Mouse (Mus musculus): ENCODE measurements around the gene Rbm44. TPM values are rescaled to one million over a fixed set of nuclear protein-coding genes. Genes with fewer than 3 reads are reported as not detected.

Gene Rbm44
- polyA plus RNA-seq, 1 experiment from 2014 or later: 0.37 TPM

- H3K9me3 ChIP-seq (ENCODE audit: control insufficient read depth, low read length): no peaks in the 10 kb centered on the region
- H3K9ac ChIP-seq (ENCODE audit: low read length): no peak overlapping the region
- WGBS: 77% methylated on average over 1 of the region's 1 CpGs
- DNase-seq (ENCODE audit: low spot score, missing footprints): peak; percentile 90
- no peaks in the 10 kb centered on the region for H3K4me1 ChIP-seq (ENCODE audit: control insufficient read depth, insufficient read depth, low read length)
- no peaks in the 10 kb centered on the region for H3K36me3 ChIP-seq (ENCODE audit: control insufficient read depth, insufficient read depth, low read length)
- no peak overlapping the region for H3K4me3 ChIP-seq (ENCODE audit: low read depth, low read length)
- no peaks in the 10 kb centered on the region for H3K27me3 ChIP-seq (ENCODE audit: control insufficient read depth, insufficient read depth, low read length)
- H3K27ac ChIP-seq (ENCODE audit: low read depth, low read length): no peak overlapping the region
- H3K4me2 ChIP-seq: no peak overlapping the region
- peak; percentile 57; the same call in 1 of the 2 replicates for ATAC-seq (ENCODE audit: low FRiP score)
Observed at GRCm38 (mm10) chr1:91211099-91211498, 66.2 kb downstream of the Rbm44 start.

- H3K27me3 ChIP-seq (ENCODE audit: control insufficient read depth, insufficient read depth, low read length): no peaks in the 10 kb centered on the region
- 86% methylated on average over 7 of the region's 7 CpGs for WGBS
- no peak for ATAC-seq (ENCODE audit: low FRiP score)
- no peak overlapping the region for H3K4me2 ChIP-seq
- no peak overlapping the region for H3K27ac ChIP-seq (ENCODE audit: low read depth, low read length)
- H3K4me1 ChIP-seq (ENCODE audit: control insufficient read depth, insufficient read depth, low read length): no peaks in the 10 kb centered on the region
- no peak for DNase-seq (ENCODE audit: low spot score, missing footprints)
- no peaks in the 10 kb centered on the region for H3K9me3 ChIP-seq (ENCODE audit: control insufficient read depth, low read length)
- no peaks in the 10 kb centered on the region for H3K36me3 ChIP-seq (ENCODE audit: control insufficient read depth, insufficient read depth, low read length)
- no peak overlapping the region for H3K4me3 ChIP-seq (ENCODE audit: low read depth, low read length)
- H3K9ac ChIP-seq (ENCODE audit: low read length): no peak overlapping the region
Observed at GRCm38 (mm10) chr1:91211591-91212008, 66.7 kb downstream of the Rbm44 start.

GRCm38 (mm10) chr1:91215264-91215663 lies 70.4 kb downstream of the Rbm44 start:
- Histone ChIP-seq H3K27me3 (ENCODE audit: control insufficient read depth, insufficient read depth, low read length) (no peaks in the 10 kb centered on the region), H3K36me3 (ENCODE audit: control insufficient read depth, insufficient read depth, low read length) (no peaks in the 10 kb centered on the region), H3K4me3 (ENCODE audit: low read depth, low read length) (no peak overlapping the region), H3K4me2 (no peak overlapping the region), H3K4me1 (ENCODE audit: control insufficient read depth, insufficient read depth, low read length) (no peaks in the 10 kb centered on the region), H3K9ac (ENCODE audit: low read length) (no peak overlapping the region), H3K9me3 (ENCODE audit: control insufficient read depth, low read length) (no peaks in the 10 kb centered on the region), H3K27ac (ENCODE audit: low read depth, low read length) (no peak overlapping the region)
- 96% methylated on average over 1 of the region's 1 CpGs for WGBS
- DNase-seq (ENCODE audit: low spot score, missing footprints) (peak; percentile 51), ATAC-seq (ENCODE audit: low FRiP score) (no peak)

- Histone ChIP-seq H3K4me3 (ENCODE audit: low read depth, low read length) (no peak overlapping the region), H3K9me3 (ENCODE audit: control insufficient read depth, low read length) (no peaks in the 10 kb centered on the region), H3K9ac (ENCODE audit: low read length) (no peak overlapping the region), H3K27me3 (ENCODE audit: control insufficient read depth, insufficient read depth, low read length) (no peaks in the 10 kb centered on the region), H3K36me3 (ENCODE audit: control insufficient read depth, insufficient read depth, low read length) (no peaks in the 10 kb centered on the region), H3K4me1 (ENCODE audit: control insufficient read depth, insufficient read depth, low read length) (no peaks in the 10 kb centered on the region), H3K27ac (ENCODE audit: low read depth, low read length) (no peak overlapping the region), H3K4me2 (no peak overlapping the region)
- WGBS: 79% methylated on average over 1 of the region's 1 CpGs
- DNase-seq (ENCODE audit: low spot score, missing footprints): no peak
- ATAC-seq (ENCODE audit: low FRiP score): no peak
Observed at GRCm38 (mm10) chr1:91215981-91216380, 71.1 kb downstream of the Rbm44 start.

- Histone ChIP-seq H3K4me2 (no peak overlapping the region), H3K9me3 (ENCODE audit: control insufficient read depth, low read length) (no peaks in the 10 kb centered on the region), H3K27ac (ENCODE audit: low read depth, low read length) (no peak overlapping the region), H3K4me3 (ENCODE audit: low read depth, low read length) (no peak overlapping the region), H3K27me3 (ENCODE audit: control insufficient read depth, insufficient read depth, low read length) (no peaks in the 10 kb centered on the region), H3K36me3 (ENCODE audit: control insufficient read depth, insufficient read depth, low read length) (no peaks in the 10 kb centered on the region), H3K4me1 (ENCODE audit: control insufficient read depth, insufficient read depth, low read length) (no peaks in the 10 kb centered on the region), H3K9ac (ENCODE audit: low read length) (no peak overlapping the region)
- 66% methylated on average over 10 of the region's 10 CpGs for WGBS
- ATAC-seq (ENCODE audit: low FRiP score): no peak
- DNase-seq (ENCODE audit: low spot score, missing footprints): peak; percentile 19
Observed at GRCm38 (mm10) chr1:91216504-91217267, 71.8 kb downstream of the Rbm44 start.

- H3K4me2 ChIP-seq: no peak overlapping the region
- WGBS: 89% methylated on average over 7 of the region's 7 CpGs
Observed at GRCm38 (mm10) chr1:91219641-91220321, 74.9 kb downstream of the Rbm44 start.

GRCm38 (mm10) chr1:91220322-91220672 lies 75.4 kb downstream of the Rbm44 start:
- Histone ChIP-seq H3K4me3 (ENCODE audit: low read depth, low read length) (no peak overlapping the region), H3K4me1 (ENCODE audit: control insufficient read depth, insufficient read depth, low read length) (no peaks in the 10 kb centered on the region), H3K27me3 (ENCODE audit: control insufficient read depth, insufficient read depth, low read length) (no peaks in the 10 kb centered on the region), H3K9me3 (ENCODE audit: control insufficient read depth, low read length) (no peaks in the 10 kb centered on the region), H3K9ac (ENCODE audit: low read length) (no peak overlapping the region), H3K4me2 (no peak overlapping the region), H3K36me3 (ENCODE audit: control insufficient read depth, insufficient read depth, low read length) (no peaks in the 10 kb centered on the region), H3K27ac (ENCODE audit: low read depth, low read length) (no peak overlapping the region)
- no peak for ATAC-seq (ENCODE audit: low FRiP score)
- DNase-seq (ENCODE audit: low spot score, missing footprints): no peak
- WGBS: 87% methylated on average over 3 of the region's 3 CpGs

More at GRCm38 (mm10) chr1:91219641-91220321, 74.9 kb downstream of the Rbm44 start:
- Histone ChIP-seq H3K9me3 (ENCODE audit: control insufficient read depth, low read length) (no peaks in the 10 kb centered on the region), H3K27me3 (ENCODE audit: control insufficient read depth, insufficient read depth, low read length) (no peaks in the 10 kb centered on the region), H3K9ac (ENCODE audit: low read length) (no peak overlapping the region), H3K4me1 (ENCODE audit: control insufficient read depth, insufficient read depth, low read length) (no peaks in the 10 kb centered on the region), H3K36me3 (ENCODE audit: control insufficient read depth, insufficient read depth, low read length) (no peaks in the 10 kb centered on the region), H3K4me3 (ENCODE audit: low read depth, low read length) (no peak overlapping the region), H3K27ac (ENCODE audit: low read depth, low read length) (no peak overlapping the region)
- DNase-seq (ENCODE audit: low spot score, missing footprints) (no peak), ATAC-seq (ENCODE audit: low FRiP score) (no peak)

Other genes starting within 250 kb of the Rbm44 start
- 0.10 and 0.33 TPM in 2 replicates for gene Mlph, start 230.0 kb upstream of the Rbm44 start, polyA plus RNA-seq (2014; fragmentation: Nextera tagmentation; extraction: Ambion mirVana)
- not detected in 2 replicates for gene Prlh, start 192.0 kb upstream of the Rbm44 start, polyA plus RNA-seq (2014; fragmentation: Nextera tagmentation; extraction: Ambion mirVana)
- not detected in 2 replicates for gene Rab17, start 175.4 kb upstream of the Rbm44 start, polyA plus RNA-seq (2014; fragmentation: Nextera tagmentation; extraction: Ambion mirVana)
- gene Lrrfip1, start 146.4 kb upstream of the Rbm44 start, polyA plus RNA-seq (2014; fragmentation: Nextera tagmentation; extraction: Ambion mirVana): 20.2 and 21.1 TPM in 2 replicates
- gene Ramp1, start 34.7 kb downstream of the Rbm44 start, polyA plus RNA-seq (2014; fragmentation: Nextera tagmentation; extraction: Ambion mirVana): 0.50 and 0.85 TPM in 2 replicates
- 88.5 and 95.6 TPM in 2 replicates for gene Ube2f, start 105.2 kb downstream of the Rbm44 start, polyA plus RNA-seq (2014; fragmentation: Nextera tagmentation; extraction: Ambion mirVana)
- 10.1 and 11.0 TPM in 2 replicates for gene Scly, start 153.2 kb downstream of the Rbm44 start, polyA plus RNA-seq (2014; fragmentation: Nextera tagmentation; extraction: Ambion mirVana)
- 0.08 and 0.11 TPM in 2 replicates for gene Espnl, start 177.0 kb downstream of the Rbm44 start, polyA plus RNA-seq (2014; fragmentation: Nextera tagmentation; extraction: Ambion mirVana)
- gene Klhl30, start 205.9 kb downstream of the Rbm44 start, polyA plus RNA-seq (2014; fragmentation: Nextera tagmentation; extraction: Ambion mirVana): 0.10 and 0.26 TPM in 2 replicates
- 0.52 and 0.73 TPM in 2 replicates for gene Erfe, start 221.3 kb downstream of the Rbm44 start, polyA plus RNA-seq (2014; fragmentation: Nextera tagmentation; extraction: Ambion mirVana)

All from midbrain, embryonic 11.5 days (tissue).